In genomic region chr5:64489656-64490444, GRCm38 (mm10) we compare ENCODE assay signal across 14 mouse cellular contexts.
DNase-seq lines count a peak whose midpoint lies in the region; ATAC-seq and TF ChIP-seq lines count a peak whose summit lies in the region.
"Had no signal": no experiment of that assay in that cellular context is flagged by ENCODE, and none has a peak within 500 bp of the region (broad histone marks: within the 10 kb centered on the region; RNA-seq: fewer than 3 reads in every experiment).

No protein-coding gene starts in this region.

- peak; percentile 42 for DNase-seq in embryo, embryonic 10 days (ENCODE audit: low spot score)
- peak; percentile 41 for DNase-seq in forebrain, embryonic 14.5 days (ENCODE audit: low spot score)
- no peak for DNase-seq in midbrain, embryonic 11.5 days (ENCODE audit: low spot score, missing footprints)
- no peak for DNase-seq in cerebellum, adult 11-12 months
- DNase-seq in lung, adult 18-20 months, result no peak
- no peak for DNase-seq in ovary, adult 18-20 months (ENCODE audit: low spot score)
- DNase-seq in adrenal gland, postnatal 25 days, result no peak
- DNase-seq: cerebellum, postnatal 14 days; kidney, adult 9 months; liver, postnatal 0 days had no signal

- 32% methylated on average over 4 of the region's 4 CpGs for WGBS in forebrain, embryonic 14.5 days
- 20% methylated on average over 4 of the region's 4 CpGs for WGBS in midbrain, embryonic 11.5 days

- no peak for TF ChIP-seq CTCF in ES-Bruce4 (IDR thresholded peaks at IDR 0.05; ENCODE audit: low read depth, low read length)

- no peaks in the 10 kb centered on the region for H3K36me3 ChIP-seq in ES-Bruce4 (ENCODE audit: control insufficient read depth, insufficient read depth, low read length, poor library complexity, severe bottlenecking)
- H3K36me3 ChIP-seq in forebrain, embryonic 14.5 days (ENCODE audit: control insufficient read depth, insufficient read depth, low read length), result no peaks in the 10 kb centered on the region
- H3K36me3 ChIP-seq in midbrain, embryonic 11.5 days (ENCODE audit: control insufficient read depth, insufficient read depth, low read length), result no peaks in the 10 kb centered on the region
- H3K36me3 ChIP-seq: heart, embryonic 13.5 days; limb, embryonic 13.5 days had no signal

- H3K4me1 ChIP-seq in ES-Bruce4 (ENCODE audit: control insufficient read depth, insufficient read depth, low read length), result peaks cover 5% of the 10 kb centered on the region
- peaks cover 9% of the 10 kb centered on the region for H3K4me1 ChIP-seq in forebrain, embryonic 14.5 days (ENCODE audit: control insufficient read depth, insufficient read depth, low read length)
- H3K4me1 ChIP-seq in midbrain, embryonic 11.5 days (ENCODE audit: control insufficient read depth, insufficient read depth, low read length), result peaks cover 13% of the 10 kb centered on the region

- H3K27me3 ChIP-seq in ES-Bruce4 (ENCODE audit: control insufficient read depth, insufficient read depth, low read length, poor library complexity, severe bottlenecking), result no peaks in the 10 kb centered on the region
- H3K27me3 ChIP-seq in forebrain, embryonic 14.5 days (replicated peaks; ENCODE audit: control insufficient read depth, insufficient read depth, low read length), result no peaks in the 10 kb centered on the region
- H3K27me3 ChIP-seq in midbrain, embryonic 11.5 days (ENCODE audit: control insufficient read depth, insufficient read depth, low read length), result no peaks in the 10 kb centered on the region
- H3K27me3 ChIP-seq: heart, embryonic 13.5 days; limb, embryonic 13.5 days had no signal

- H3K9ac ChIP-seq in ES-Bruce4 (ENCODE audit: low read depth, poor library complexity, severe bottlenecking), result no peak overlapping the region
- no peak overlapping the region for H3K9ac ChIP-seq in forebrain, embryonic 14.5 days (ENCODE audit: low read length)
- no peak overlapping the region; the same call in 1 of the 2 replicates for H3K9ac ChIP-seq in midbrain, embryonic 11.5 days (ENCODE audit: low read length)
- H3K9ac ChIP-seq: heart, embryonic 13.5 days; limb, embryonic 13.5 days; liver, postnatal 0 days had no signal

- peak; percentile 57 for ATAC-seq in forebrain, embryonic 14.5 days
- peak; percentile 87 for ATAC-seq in midbrain, embryonic 11.5 days (ENCODE audit: low FRiP score)
- ATAC-seq: liver, postnatal 0 days had no signal

- H3K4me2 ChIP-seq in forebrain, embryonic 14.5 days (ENCODE audit: low read length), result no peak overlapping the region
- H3K4me2 ChIP-seq in midbrain, embryonic 11.5 days, result no peak overlapping the region
- H3K4me2 ChIP-seq: heart, embryonic 13.5 days; limb, embryonic 13.5 days had no signal

- H3K9me3 ChIP-seq in ES-Bruce4 (replicated peaks; ENCODE audit: control insufficient read depth, insufficient read depth, low read length, poor library complexity, severe bottlenecking), result no peaks in the 10 kb centered on the region
- no peaks in the 10 kb centered on the region for H3K9me3 ChIP-seq in forebrain, embryonic 14.5 days (replicated peaks; ENCODE audit: control insufficient read depth, low read length)
- no peaks in the 10 kb centered on the region for H3K9me3 ChIP-seq in midbrain, embryonic 11.5 days (ENCODE audit: control insufficient read depth, low read length)
- H3K9me3 ChIP-seq: heart, embryonic 13.5 days; limb, embryonic 13.5 days had no signal

- peak overlapping the region; percentile 46; the same call in 1 of the 2 replicates for H3K27ac ChIP-seq in ES-Bruce4 (ENCODE audit: insufficient read depth, low read length)
- H3K27ac ChIP-seq in forebrain, embryonic 14.5 days (ENCODE audit: low read depth, low read length), result 0 out of 2 replicates have a peak overlapping the region, but pooled peaks have one; percentile 22
- H3K27ac ChIP-seq in midbrain, embryonic 11.5 days (ENCODE audit: low read depth, low read length), result peak overlapping the region; percentile 51
- H3K27ac ChIP-seq: heart, embryonic 13.5 days; left cerebral cortex, adult 2 months; limb, embryonic 13.5 days had no signal

- TF ChIP-seq POLR2A in ES-Bruce4 (IDR thresholded peaks at IDR 0.05; ENCODE audit: insufficient read depth, low read length), result no peak

- no peak for TF ChIP-seq EP300 in ES-Bruce4 (IDR thresholded peaks at IDR 0.05; ENCODE audit: insufficient read depth, low read depth, low read length)

- no peak overlapping the region for H3K4me3 ChIP-seq in ES-Bruce4 (ENCODE audit: low read depth, low read length)
- H3K4me3 ChIP-seq in forebrain, embryonic 14.5 days (ENCODE audit: low read depth, low read length), result no peak overlapping the region
- H3K4me3 ChIP-seq in midbrain, embryonic 11.5 days (ENCODE audit: low read depth, low read length), result no peak overlapping the region
- H3K4me3 ChIP-seq: heart, embryonic 13.5 days; left cerebral cortex, adult 2 months; limb, embryonic 13.5 days had no signal

Comparison
In these comparisons a context has a peak if more than half of its experiments do, and no peak if none do; other contexts are left out.
1. DNase-seq: peak in embryo, embryonic 10 days (single experiment) and forebrain, embryonic 14.5 days (single experiment); none in midbrain, embryonic 11.5 days (single experiment), cerebellum, adult 11-12 months (single experiment), lung, adult 18-20 months (0 of 2), ovary, adult 18-20 months (single experiment) and adrenal gland, postnatal 25 days (single experiment).
2. Peak in every context shown above with its lines, with median percentiles within 50 percentile points of each other: H3K27ac ChIP-seq.